Mouse (Mus musculus) kidney, adult 2 months (tissue): ENCODE results near the gene Mybl2.

Experiments
- CTCF ChIP-seq: fragments of 200-500 bp; conservative IDR thresholded peaks from 2 replicates; pipeline ENCODE4 v1.5.1; 2011; ENCODE audit warnings: low read depth, mild to moderate bottlenecking, control low read depth, low read length, moderate library complexity, mixed read lengths; ENCODE audit not compliant: insufficient read depth, insufficient read length
- POLR2A ChIP-seq: fragments of 200-500 bp; IDR thresholded peaks from one replicate; pipeline ENCODE4 v1.6.1; 2011; ENCODE audit warnings: low read depth, low read length, control low read depth

DNA sequence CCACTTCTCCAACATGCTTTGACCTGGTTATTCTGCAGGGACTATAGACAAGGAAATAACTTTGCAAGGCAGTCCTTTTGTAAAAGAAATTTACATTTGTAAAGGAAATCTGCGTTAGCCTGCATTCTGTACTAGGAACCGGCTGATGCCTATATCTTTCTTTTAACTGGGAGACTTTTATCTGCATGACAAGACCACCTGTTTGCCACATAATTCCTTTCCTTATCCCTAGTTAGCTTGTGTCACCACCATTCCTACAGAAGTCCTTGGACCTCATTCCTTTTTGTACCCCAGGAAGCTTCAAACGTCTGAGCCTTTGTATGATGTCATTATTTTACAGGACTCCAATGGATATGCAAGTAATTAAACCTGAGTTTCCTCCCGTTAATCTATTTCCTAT is 1.7 kb upstream of the Mybl2 start:
- TF ChIP-seq POLR2A (no peak), CTCF (no peak)
